In genomic region chr15:80255646-80256121, GRCm38 (mm10) we compare ENCODE assay signal across 8 mouse cellular contexts. TPM values are rescaled to one million over a fixed set of nuclear protein-coding genes. Genes with fewer than 3 reads are reported as not detected.
A peak's percentile ranks its signal among the peaks of the same experiment; 100 is the strongest.
DNase-seq lines count a peak whose midpoint lies in the region; ATAC-seq lines count a peak whose summit lies in the region.

No protein-coding gene starts in this region.

- H3K4me3 ChIP-seq in hindbrain, embryonic 11.5 days (ENCODE audit: low read depth, low read length), result peak overlapping the region; percentile 100

- H3K27me3 ChIP-seq in hindbrain, embryonic 11.5 days (ENCODE audit: control insufficient read depth, insufficient read depth, low read length), result no peaks in the 10 kb centered on the region

- H3K4me1 ChIP-seq in hindbrain, embryonic 11.5 days (replicated peaks; ENCODE audit: control insufficient read depth, insufficient read depth, low read length), result peaks cover 12% of the 10 kb centered on the region; the same call in 1 of the 2 replicates

- H3K9me3 ChIP-seq in hindbrain, embryonic 11.5 days (ENCODE audit: control insufficient read depth, low read length), result no peaks in the 10 kb centered on the region

- H3K9ac ChIP-seq in hindbrain, embryonic 11.5 days (ENCODE audit: low read depth, low read length), result peak overlapping the region; percentile 100

- intact Hi-C loops in left cerebral cortex, postnatal 25 days (cut with DNase I), result loop anchor here (2.0 kb wide), 1 partner anchor 21 kb away; the partner anchor contains the start of genes AC140267.1 and Mief1

- peak overlapping the region; percentile 96 for H3K27ac ChIP-seq in hindbrain, embryonic 11.5 days (ENCODE audit: low read depth, low read length)

- WGBS in hindbrain, embryonic 11.5 days, result 0% methylated on average over 35 of the region's 51 CpGs

- ATAC-seq in hindbrain, embryonic 11.5 days (ENCODE audit: low FRiP score), result peak; percentile 44
- ATAC-seq in megakaryocyte progenitor cell, adult 5-6 weeks (replicated peaks; ENCODE audit: poor library complexity), result peak; percentile 29

- peak; percentile 92 for DNase-seq in adipocyte (ENCODE audit: low spot score)
- peak; percentile 81 for DNase-seq in cerebellum, adult 9-11 months
- peak; percentile 76 for DNase-seq in forelimb bud, embryonic 11.5 days (ENCODE audit: low read depth, low spot score)
- peak; percentile 83 for DNase-seq in hindbrain, embryonic 11.5 days (ENCODE audit: low spot score)
- DNase-seq in left cerebral cortex, postnatal 25 days (ENCODE audit: low spot score in 2 of 2), result peak; percentile 61 to 64
- DNase-seq in right cerebral cortex, postnatal 10 days (ENCODE audit: low spot score in 2 of 2), result peak; percentile 76 to 83
- DNase-seq in yolk sac, embryonic 10.5 days (ENCODE audit: low spot score), result peak; percentile 89

- H3K36me3 ChIP-seq in hindbrain, embryonic 11.5 days (ENCODE audit: control insufficient read depth, insufficient read depth, low read length), result peaks cover 20% of the 10 kb centered on the region

- H3K4me2 ChIP-seq in hindbrain, embryonic 11.5 days (replicated peaks; ENCODE audit: low read depth, low read length), result peak overlapping the region; percentile 86

RNA-seq across cellular contexts. Expression of gene Atf4, which starts 0.7 kb away (rescaled TPM):
- 140 and 145 TPM in 2 replicates for polyA plus RNA-seq in hindbrain, embryonic 11.5 days (2014; fragmentation: Nextera tagmentation; extraction: Ambion mirVana)
- 100 to 1,000 TPM; 104 to 111 TPM for total RNA-seq in left cerebral cortex, postnatal 25 days (2021)
- total RNA-seq in megakaryocyte progenitor cell, adult 5-6 weeks (2015), result 218 and 306 TPM in 2 replicates
- total RNA-seq in megakaryocyte progenitor cell, adult 5-6 weeks (2017), result 305 and 370 TPM in 2 replicates

RNA-seq across cellular contexts. Expression of gene Rps19bp1, which starts 8.4 kb away (rescaled TPM):
- 68.0 and 71.4 TPM in 2 replicates for polyA plus RNA-seq in hindbrain, embryonic 11.5 days (2014; fragmentation: Nextera tagmentation; extraction: Ambion mirVana)
- 10 to 100 TPM; 38.8 to 41.4 TPM for total RNA-seq in left cerebral cortex, postnatal 25 days (2021)
- total RNA-seq in megakaryocyte progenitor cell, adult 5-6 weeks (2015), result 65.0 and 68.9 TPM in 2 replicates
- total RNA-seq in megakaryocyte progenitor cell, adult 5-6 weeks (2017), result 19.5 and 43.8 TPM in 2 replicates

RNA-seq across cellular contexts. Expression of gene AC140267.1, which starts 20.0 kb away (rescaled TPM):
- not detected in 2 replicates for polyA plus RNA-seq in hindbrain, embryonic 11.5 days (2014; fragmentation: Nextera tagmentation; extraction: Ambion mirVana)
- total RNA-seq in left cerebral cortex, postnatal 25 days (2021), result 1 to 10 TPM; 8.8 to 10.0 TPM
- total RNA-seq in megakaryocyte progenitor cell, adult 5-6 weeks (2015), result 1.6 and 8.0 TPM in 2 replicates
- not detected in 2 replicates for total RNA-seq in megakaryocyte progenitor cell, adult 5-6 weeks (2017)

RNA-seq across cellular contexts. Expression of gene Mief1, which starts 21.9 kb away (rescaled TPM):
- polyA plus RNA-seq in hindbrain, embryonic 11.5 days (2014; fragmentation: Nextera tagmentation; extraction: Ambion mirVana), result 38.5 and 39.1 TPM in 2 replicates
- 10 to 100 TPM; 32.4 to 35.5 TPM for total RNA-seq in left cerebral cortex, postnatal 25 days (2021)
- 18.0 and 18.2 TPM in 2 replicates for total RNA-seq in megakaryocyte progenitor cell, adult 5-6 weeks (2015)
- total RNA-seq in megakaryocyte progenitor cell, adult 5-6 weeks (2017), result 21.4 and 25.7 TPM in 2 replicates

RNA-seq across cellular contexts. Expression of gene Cacna1i, which starts 31.4 kb away (rescaled TPM):
- polyA plus RNA-seq in hindbrain, embryonic 11.5 days (2014; fragmentation: Nextera tagmentation; extraction: Ambion mirVana), result 0.14 and 0.74 TPM in 2 replicates
- 10 to 100 TPM; 77.1 to 79.3 TPM for total RNA-seq in left cerebral cortex, postnatal 25 days (2021)
- total RNA-seq in megakaryocyte progenitor cell, adult 5-6 weeks (2015), result not detected in 2 replicates
- total RNA-seq in megakaryocyte progenitor cell, adult 5-6 weeks (2017), result not detected in 2 replicates

Comparison
In these comparisons a context has a peak if more than half of its experiments do, and no peak if none do; other contexts are left out.
1. Peak in every context shown above with its lines: DNase-seq, ATAC-seq, H3K4me3 ChIP-seq and H3K27ac ChIP-seq.